Mouse (Mus musculus): ENCODE measurements around the gene Foxo1.

Foxo1 gene

DNA sequence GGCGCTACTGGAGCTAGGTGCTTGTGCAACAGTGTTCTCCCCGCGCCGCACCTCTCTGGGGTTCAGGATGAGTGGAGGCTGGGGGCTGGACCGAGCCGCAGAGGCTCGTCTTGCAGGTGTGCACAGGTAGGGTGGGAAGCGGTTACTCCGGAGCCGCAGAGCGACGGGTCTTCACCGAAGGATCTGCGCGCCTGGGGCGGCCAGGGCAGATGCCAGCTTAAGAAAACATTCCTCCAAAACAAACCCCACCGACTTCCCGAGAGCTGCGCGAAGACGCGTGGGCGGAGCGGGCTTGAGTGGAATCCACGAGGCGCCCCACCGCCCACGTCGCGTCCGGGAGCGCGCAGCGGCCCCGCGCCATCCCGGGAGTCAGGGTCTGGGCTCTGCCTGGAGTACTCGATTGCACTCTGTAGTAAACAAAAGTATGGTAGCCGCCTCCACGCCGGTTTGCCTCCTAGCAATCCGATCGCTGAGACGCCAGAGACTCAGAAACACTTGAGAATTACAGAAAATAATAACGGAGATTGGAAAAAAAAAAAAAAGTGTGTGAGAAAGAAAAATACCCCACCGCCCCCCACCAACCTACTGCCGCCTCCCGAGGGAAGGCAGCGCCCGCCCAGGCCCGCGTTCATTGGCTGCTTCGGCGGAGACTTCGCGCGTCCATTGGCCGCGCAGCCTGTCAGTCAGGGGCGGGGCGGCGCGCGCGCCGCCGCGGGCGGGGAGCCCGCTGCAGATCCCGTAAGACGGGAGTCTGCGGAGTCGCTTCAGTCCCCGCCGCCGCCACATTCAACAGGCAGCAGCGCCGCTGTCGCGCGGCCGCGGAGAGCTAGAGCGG is at the start of gene Foxo1:
Gene Foxo1, plus strand, starts transcription at position 685 of the 835 bp plus-strand sequence.
- DNase-seq (ENCODE audit: low read depth) = peak; percentile 70

GRCm38 (mm10) chr3:52218864-52219263 is 49.3 kb upstream of the Foxo1 start:
- no peak for DNase-seq (ENCODE audit: low read depth)

- no peak for DNase-seq (ENCODE audit: low read depth)
Observed at GRCm38 (mm10) chr3:52221082-52221481, 47.1 kb upstream of the Foxo1 start.

DNA sequence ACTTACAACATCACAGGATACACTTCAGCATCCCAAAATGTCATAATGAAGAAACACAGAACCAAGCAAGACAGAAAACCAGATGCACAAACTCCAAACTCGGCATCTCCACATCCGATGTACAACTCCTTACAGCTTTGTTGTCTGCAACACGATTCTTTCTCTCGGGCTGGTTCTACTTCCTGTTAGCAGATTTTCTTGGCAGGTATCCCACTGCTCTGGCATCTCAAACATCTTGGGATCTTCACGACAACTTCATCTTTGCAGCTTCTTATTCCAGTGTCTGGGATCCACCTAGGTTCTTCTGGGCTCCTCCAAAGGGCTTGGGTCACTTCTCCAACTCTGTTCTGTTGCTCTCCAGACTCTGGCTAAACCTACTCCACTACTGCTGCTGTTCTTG is 46.2 kb upstream of the Foxo1 start:
- DNase-seq (ENCODE audit: low read depth) = no peak

DNA sequence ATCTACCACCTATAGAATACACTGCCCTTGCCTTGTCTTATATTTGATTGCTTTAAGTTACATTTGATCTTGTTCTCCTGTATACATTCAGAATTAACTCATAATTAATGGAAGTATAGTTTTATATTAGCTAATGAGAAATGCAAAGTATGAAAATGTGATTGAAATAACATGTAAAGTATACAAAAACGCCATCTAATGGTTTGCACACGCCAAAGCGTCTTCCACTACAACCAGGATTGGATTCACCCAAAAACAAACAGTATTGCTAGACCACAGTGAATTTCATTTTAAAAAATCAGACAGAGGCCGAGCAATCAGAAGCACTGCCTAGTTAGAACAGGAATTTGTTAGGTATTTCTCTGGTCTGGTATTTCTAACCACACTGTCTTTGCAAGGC is 31.6 kb upstream of the Foxo1 start:
- DNase-seq (ENCODE audit: low read depth) = no peak

DNA sequence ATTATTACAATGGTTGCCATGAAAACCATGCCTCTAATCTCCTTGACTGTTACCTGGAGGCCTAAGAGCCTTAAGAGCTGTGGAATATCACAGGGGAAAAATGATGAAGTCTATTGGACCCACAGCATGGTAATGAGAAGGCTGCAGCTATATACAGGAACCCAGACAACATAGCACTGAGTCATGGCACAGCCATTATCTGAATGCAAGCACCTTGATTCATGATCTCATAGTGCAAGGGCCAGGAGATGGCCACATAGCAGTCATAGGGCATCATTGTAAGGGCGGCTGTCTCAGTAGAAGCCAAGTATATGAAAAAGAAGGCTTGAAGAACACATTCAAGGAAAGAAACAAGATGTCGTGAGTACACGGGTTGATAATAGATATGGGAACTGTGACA is 31.0 kb upstream of the Foxo1 start:
- no peak for DNase-seq (ENCODE audit: low read depth)

- DNase-seq (ENCODE audit: low read depth) = no peak
Observed at GRCm38 (mm10) chr3:52241062-52241461, 27.1 kb upstream of the Foxo1 start.

DNA sequence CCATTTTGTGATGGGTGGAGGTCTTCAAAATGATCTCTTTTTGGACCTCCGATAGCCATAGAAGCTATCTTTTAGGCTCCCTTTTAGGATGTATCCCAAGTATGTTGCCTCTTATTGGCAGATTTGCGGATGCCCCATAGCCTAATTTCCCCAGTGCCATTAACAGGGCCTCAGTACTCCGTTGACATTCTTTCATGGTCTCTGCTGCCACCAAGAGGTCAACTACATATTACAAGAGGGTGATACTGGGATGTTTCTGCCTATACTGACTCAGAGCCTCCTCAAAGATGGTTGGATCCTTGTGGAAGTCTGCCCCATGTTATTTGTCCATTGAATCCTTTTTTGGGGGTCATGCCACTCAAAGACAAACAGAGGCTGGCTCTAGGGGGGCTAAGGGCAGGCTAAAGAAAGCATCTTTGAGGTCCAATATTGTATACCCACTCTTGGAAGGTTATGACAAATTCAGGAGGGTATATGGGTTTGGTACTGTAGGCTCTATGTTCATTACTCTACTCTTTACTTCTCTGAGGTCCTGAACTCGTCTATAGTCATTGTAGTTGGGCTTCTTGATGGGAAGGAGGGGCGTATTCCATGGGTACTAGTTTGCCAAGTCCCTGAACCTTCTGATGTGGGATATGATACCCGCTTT is 25.6 kb upstream of the Foxo1 start:
- peak; percentile 66 for DNase-seq (ENCODE audit: low read depth)

- no peak for DNase-seq (ENCODE audit: low read depth)
Observed at GRCm38 (mm10) chr3:52243271-52244021, 24.7 kb upstream of the Foxo1 start.

- DNase-seq (ENCODE audit: low read depth) = no peak
Observed at GRCm38 (mm10) chr3:52245996-52246830, 21.9 kb upstream of the Foxo1 start.

- DNase-seq (ENCODE audit: low read depth) = no peak
Observed at GRCm38 (mm10) chr3:52251184-52251583, 17.0 kb upstream of the Foxo1 start.

DNA sequence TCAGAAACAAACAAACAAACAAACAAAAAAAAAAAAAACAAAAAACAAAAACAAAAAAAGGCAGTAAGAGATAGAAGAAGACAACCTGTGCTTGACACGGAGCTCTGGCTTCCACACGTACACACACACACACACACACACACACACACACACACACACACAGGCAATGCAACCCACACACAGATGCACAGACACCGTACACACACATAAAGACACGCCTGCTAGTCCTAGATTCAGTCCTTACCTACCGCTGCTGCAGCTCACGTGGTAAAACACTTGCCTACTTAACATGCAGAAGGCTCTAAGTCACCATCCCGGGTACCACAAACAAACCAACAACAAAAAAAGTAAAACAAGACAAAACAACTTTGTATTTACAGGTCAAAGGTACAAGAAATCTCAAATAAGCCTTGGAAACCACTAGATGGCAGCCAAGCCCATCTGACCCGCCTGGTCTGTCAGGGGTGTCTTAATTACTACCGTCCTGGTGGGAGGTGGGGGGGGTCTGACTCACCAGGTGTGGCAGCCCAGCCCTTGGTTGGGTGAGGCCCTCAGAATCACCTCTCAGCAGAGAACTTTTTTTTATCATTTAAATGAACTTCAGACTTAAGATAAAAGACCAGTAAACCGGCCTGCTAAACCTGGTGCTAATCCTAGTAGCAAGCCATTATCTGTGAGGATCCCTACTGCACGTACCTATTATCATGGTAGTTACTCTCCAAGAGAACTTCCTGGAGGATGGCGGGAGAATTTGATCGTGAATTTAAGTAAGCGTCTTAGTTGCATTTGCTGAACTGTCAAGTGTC is 14.3 kb upstream of the Foxo1 start:
- no peak for DNase-seq (ENCODE audit: low read depth)

DNA sequence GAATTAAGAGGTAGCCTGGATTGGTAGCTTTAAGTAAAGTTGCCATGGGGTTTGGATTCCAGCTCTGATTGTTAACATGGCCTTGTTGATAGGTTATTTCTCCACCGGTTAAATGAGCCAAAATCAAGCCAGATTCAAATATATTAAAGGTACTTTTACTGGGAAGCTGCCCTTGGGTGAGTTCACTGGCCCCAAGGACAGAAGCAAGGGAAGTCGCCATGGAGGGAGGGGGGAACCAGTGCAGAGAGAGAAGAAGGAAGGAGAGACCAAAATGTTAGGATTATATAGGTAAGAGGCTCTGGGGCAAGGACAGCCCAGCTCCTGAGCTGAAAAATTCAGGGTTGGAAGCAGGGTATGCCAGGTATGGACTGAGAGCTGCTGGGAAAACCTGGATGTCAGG is 13.6 kb upstream of the Foxo1 start:
- DNase-seq (ENCODE audit: low read depth) = no peak

- DNase-seq (ENCODE audit: low read depth) = no peak
Observed at GRCm38 (mm10) chr3:52257782-52258441, 10.2 kb upstream of the Foxo1 start.

DNA sequence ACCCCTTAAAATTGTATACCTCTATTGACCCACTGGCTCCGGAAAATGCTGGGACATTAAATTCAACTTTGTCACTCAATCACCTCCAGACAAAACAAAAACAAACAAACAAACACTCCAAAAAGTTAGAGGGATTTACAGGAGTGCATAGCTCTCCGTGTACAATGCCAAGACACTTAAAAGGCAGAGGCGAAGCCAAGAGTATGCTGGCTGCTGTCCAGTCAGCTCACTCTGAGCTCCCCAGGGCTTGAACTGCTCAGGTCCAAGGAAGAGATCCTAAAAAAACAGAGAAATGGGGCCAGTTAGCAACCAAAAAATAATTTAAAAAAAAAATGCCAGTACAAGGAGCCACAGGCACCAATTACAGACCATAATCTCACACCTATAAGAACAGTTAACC is 9.6 kb upstream of the Foxo1 start:
- no peak for DNase-seq (ENCODE audit: low read depth)

DNA sequence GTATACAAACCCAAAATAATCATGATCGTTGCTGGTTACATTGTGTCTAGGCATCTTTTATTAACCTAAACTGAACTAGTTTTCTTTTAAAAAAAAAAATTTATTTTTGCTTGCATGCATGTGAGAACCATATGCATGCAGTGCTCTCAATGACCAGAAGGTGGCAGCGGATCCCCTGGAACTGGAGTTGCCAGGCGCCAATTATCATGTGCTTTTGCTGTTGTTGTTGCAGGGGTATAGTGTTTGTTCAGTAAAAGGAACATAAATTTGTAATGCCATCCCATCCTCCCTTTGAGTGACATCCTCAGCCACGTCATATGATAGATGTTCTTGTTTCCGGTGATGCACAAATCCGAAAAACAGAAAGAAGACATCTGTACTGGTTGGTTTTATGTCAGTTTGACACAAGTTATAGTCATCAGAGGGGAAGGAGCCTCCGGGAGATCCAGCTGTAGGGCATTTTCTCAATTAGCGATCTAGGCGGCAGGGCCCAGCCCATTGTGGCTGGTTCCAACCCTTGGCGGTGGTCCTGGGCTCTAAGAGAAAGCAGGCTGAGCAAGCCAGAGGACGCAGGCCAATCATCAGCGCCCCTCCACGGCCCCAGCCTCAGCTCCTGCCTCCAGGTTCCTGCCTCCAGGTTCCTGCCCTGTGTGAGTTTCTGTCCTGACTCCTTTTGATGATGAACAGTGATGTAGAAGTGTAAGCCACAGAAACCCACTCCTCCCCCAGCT is 5.5 kb upstream of the Foxo1 start:
- DNase-seq (ENCODE audit: low read depth) = peak; percentile 59

GRCm38 (mm10) chr3:52264354-52264753 is 3.8 kb upstream of the Foxo1 start:
- no peak for DNase-seq (ENCODE audit: low read depth)

DNA sequence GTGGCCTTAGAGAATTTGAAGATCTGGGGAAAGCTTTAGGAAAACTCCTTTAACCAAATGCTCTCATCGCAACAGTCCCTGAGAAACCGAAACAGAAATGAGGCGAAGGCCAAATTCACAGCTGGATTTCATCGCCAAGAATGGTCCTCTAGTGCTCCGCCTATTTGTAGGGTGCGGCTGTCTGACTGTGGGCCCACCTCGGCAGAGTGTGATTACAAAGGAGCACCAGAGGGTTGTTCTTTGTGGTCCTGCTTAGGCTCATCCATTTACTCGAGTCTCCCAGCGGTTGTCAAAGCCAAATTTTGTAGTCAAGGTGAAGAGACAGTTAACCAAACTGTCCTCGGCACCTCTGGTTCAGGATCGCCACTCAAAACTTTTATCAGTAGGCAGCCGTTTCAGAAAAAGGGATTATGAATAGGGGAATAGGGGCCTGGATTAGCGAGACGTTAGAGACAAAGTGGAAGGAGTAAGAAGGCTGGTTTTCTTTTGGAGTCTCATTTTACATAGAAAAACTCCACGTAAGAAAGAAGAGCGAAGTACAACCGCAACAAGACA is 1.5 kb upstream of the Foxo1 start:
- DNase-seq (ENCODE audit: low read depth) = no peak

GRCm38 (mm10) chr3:52267293-52267651 is 864 bp upstream of the Foxo1 start:
- no peak for DNase-seq (ENCODE audit: low read depth)

DNA sequence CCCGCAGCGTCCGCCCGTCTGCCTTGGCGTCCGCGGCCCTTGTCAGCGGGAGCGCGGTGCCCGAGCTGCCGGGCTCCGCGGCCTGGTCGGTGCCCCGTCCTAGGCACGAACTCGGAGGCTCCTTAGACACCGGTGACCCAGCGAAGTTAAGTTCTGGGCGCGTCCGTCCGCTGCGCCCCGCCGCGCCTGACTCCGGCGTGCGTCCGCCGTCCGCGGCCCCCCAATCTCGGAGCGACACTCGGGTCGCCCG is 276 bp downstream of the Foxo1 start:
- no peak for DNase-seq (ENCODE audit: low read depth)

Data from c-Kit-positive CD71-negative TER-119-negative erythroid progenitor cells, embryonic 14.5 days (primary cell).